Mouse (Mus musculus) layer of hippocampus, adult 9-11 months (tissue): Measurements from ENCODE around the gene Gm10061.
"Not testable (repeated sequence)": the region's sequence is repeated elsewhere in the genome, so short reads cannot be mapped to it uniquely, and the experiment has no call there.

Experiments
- DNase-seq: peaks from one replicate; pipeline ENCODE4 v3.0.0; 2022

Gm10061 gene

DNA sequence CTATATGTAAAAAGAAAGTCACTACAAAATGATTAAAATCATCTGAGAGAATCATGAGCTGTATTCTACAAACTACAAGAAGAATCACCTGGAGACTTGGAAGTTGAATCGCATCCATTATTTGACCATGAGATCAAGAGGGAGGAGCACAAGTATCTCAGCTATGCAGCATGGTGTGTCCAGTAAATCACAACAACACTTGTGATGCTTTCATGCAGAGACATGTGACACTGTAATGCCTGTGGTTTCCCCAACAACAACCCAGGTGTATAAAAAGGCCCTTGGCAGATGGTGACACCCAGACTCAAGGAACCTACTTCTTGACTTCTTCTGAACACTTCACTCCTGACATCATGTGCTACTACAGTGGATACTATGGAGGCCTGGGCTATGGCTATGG, at the start of gene Gm10061:
Gene Gm10061, plus strand, starts transcription at position 301 of the 400 bp plus-strand sequence.
- DNase-seq = no peak

DNA sequence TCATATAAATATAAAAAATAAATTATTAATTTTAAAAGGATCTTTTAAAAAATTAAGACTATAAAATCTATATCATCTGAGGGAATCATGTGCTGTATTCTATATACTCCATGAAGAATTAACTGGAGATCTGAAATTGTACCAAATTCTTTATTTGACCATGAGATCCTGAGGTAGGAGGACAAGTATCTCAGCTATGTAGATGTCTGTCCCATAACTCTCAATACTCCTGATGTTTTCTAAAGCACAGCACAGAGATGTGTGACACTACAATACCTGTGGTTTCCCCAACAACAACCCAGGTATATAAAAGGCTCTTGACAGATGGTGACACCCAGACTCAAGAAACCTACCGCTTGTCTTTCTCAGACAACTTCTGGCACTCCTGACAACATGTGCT, 10.3 kb upstream of the Gm10061 start, which contains the start of gene Gm6358:
Gene Gm6358, plus strand, starts transcription at position 301 of the 400 bp plus-strand sequence.
- DNase-seq = no peak

DNA sequence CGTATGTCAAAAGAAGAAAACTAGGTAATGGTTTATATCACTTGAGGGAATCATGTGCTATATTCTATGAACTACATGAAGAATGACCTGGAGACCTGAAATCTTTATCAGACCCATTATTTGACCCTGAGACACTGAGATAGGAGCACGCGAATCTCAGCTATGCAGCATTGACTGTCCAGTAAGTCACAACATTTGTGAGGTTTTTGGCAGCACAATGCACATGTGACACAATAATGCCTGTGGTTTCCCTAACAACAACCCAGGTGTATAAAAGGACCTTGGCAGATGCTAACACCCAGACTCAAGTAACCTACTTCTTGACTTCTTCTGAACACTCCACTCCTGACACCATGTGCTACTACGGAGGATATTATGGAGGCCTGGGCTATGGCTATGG, 6.8 kb downstream of the Gm10061 start, which contains the start of gene Gm9789:
Gene Gm9789, plus strand, starts transcription at position 301 of the 400 bp plus-strand sequence.
- no peak for DNase-seq

DNA sequence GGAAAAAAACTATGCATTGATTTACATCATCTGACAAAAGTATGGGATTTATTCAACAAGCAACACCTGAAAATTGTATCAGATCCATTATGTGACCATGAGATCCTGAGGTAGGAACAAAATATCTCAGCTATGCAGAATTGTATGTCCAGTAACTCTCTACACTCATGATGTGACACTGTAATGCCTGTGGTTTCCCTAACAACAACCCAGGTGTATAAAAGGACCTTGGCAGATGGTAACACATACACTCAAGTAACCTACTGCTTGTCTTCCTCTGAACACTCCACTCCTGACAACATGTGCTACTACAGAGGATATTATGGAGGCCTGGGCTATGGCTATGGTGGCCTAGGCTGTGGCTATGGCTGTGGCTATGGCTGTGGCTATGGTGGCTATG, 18.3 kb downstream of the Gm10061 start, which contains the start of gene Gm7735:
Gene Gm7735, plus strand, starts transcription at position 301 of the 400 bp plus-strand sequence.
- not testable (repeated sequence) for DNase-seq

DNA sequence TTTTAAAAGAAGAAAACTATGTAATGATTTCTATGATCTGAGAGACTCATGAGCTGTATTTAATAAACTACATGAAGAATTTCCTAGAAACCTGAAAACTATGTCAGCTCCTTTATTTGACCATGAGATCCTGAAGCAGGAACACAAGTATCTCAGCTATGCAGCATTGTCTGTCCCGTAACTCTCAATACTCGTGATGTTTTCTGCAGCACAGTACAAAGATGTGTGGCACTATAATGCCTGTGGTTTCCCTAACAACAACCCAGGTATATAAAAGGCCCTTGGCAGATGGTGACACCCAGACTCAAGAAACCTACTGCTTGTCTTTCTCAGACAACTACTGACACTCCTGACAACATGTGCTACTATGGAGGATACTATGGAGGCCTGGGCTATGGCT, 23.5 kb downstream of the Gm10061 start, which contains the start of gene 1110057P08Rik:
Gene 1110057P08Rik, plus strand, starts transcription at position 301 of the 400 bp plus-strand sequence.
- no peak for DNase-seq

DNA sequence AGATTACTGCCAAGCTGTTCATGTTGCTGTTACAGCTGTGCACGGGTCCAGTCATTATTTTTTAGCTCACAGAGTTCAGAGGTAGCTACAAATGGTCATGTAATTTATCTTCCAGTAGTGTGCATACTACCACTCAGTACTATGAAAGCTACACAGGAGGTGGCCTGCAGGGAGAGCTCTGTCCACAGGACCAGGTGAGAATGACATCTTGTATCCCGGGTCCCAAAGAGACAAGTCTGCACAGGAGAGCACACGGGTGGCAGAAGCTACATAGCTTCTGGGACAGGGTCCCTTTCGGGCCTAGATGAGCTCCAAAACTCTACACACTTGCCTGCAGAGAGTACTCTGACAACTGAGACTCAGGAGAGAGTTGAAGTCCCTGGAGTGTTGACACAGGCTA, 37.7 kb downstream of the Gm10061 start:
- DNase-seq = no peak
